Mouse (Mus musculus): ENCODE results near the gene Nucks1.

GRCm38 (mm10) chr1:131976886-131977285, 66.6 kb downstream of the Nucks1 start:
- TF ChIP-seq JUN (IDR thresholded peaks at IDR 0.05; ENCODE audit: insufficient read depth, low read depth, low read length): no peak
- TF ChIP-seq NELFE (IDR thresholded peaks at IDR 0.05; ENCODE audit: low read depth, low read length): no peak
- TF ChIP-seq POLR2A (IDR thresholded peaks at IDR 0.05; ENCODE audit: low read depth, low read length): no peak
- TF ChIP-seq MXI1 (IDR thresholded peaks at IDR 0.05; ENCODE audit: low read depth, low read length): no peak
- no peak for TF ChIP-seq CTCF (conservative IDR thresholded peaks at IDR 0.05 in 1 of 2, IDR thresholded peaks at IDR 0.05 in 1 of 2; ENCODE audit: low read depth in 2 of 2, low read length in 2 of 2)
- no peak for TF ChIP-seq RCOR1 (conservative IDR thresholded peaks at IDR 0.05; ENCODE audit: low read depth, low read length)
- TF ChIP-seq MAFK (IDR thresholded peaks at IDR 0.05; ENCODE audit: insufficient replicate concordance, low read length): no peak
- no peak for TF ChIP-seq UBTF (IDR thresholded peaks at IDR 0.05; ENCODE audit: low read depth, low read length)
- no peak for TF ChIP-seq MEF2A (IDR thresholded peaks at IDR 0.05; ENCODE audit: borderline replicate concordance, low read depth, low read length)
- no peak for TF ChIP-seq EP300 (IDR thresholded peaks at IDR 0.05; ENCODE audit: low read length)
- no peak for TF ChIP-seq TCF12 (IDR thresholded peaks at IDR 0.05; ENCODE audit: low read depth, low read length)
- no peak for TF ChIP-seq GABPA (IDR thresholded peaks at IDR 0.05; ENCODE audit: insufficient replicate concordance, low read depth, low read length)

All from CH12.LX (cell line).